Mouse (Mus musculus) hindbrain, postnatal 0 days (tissue): ENCODE measurements around the gene Ube3b. TPM values are rescaled to one million over a fixed set of nuclear protein-coding genes. Genes with fewer than 3 reads are reported as not detected.

Source experiments
- ATAC-seq: fragments of 200-750 bp; cut with Nextera tagmentation; 2 replicates; pipeline ENCODE4 v1.8.0; 2017; ENCODE audit warnings: mild to moderate bottlenecking, moderate TSS enrichment, moderate library complexity
- DNase-seq: peaks from one replicate; pipeline ENCODE4 v3.0.0-alpha.2; 2015; ENCODE audit warnings: low spot score
- H3K27ac ChIP-seq: fragments of 300-500 bp; sonication (generic); 2 replicates; pipeline ENCODE4 v1.5.1; 2014; ENCODE audit warnings: mild to moderate bottlenecking
- H3K27me3 ChIP-seq: fragments of 300-500 bp; sonication (generic); 2 replicates; pipeline ENCODE4 v1.6.1; 2014; ENCODE audit warnings: low read length, mixed read lengths; ENCODE audit not compliant: insufficient read depth
- H3K36me3 ChIP-seq: fragments of 300-500 bp; sonication (generic); 2 replicates; pipeline ENCODE4 v1.6.1; 2014; ENCODE audit warnings: low read length, mixed read lengths; ENCODE audit not compliant: insufficient read depth
- H3K4me1 ChIP-seq: fragments of 300-500 bp; sonication (generic); 2 replicates; pipeline ENCODE4 v1.6.1; 2014; ENCODE audit warnings: antibody characterized with exemption, low read length, mixed read lengths; ENCODE audit not compliant: insufficient read depth
- H3K4me2 ChIP-seq: fragments of 300-500 bp; sonication (generic); 2 replicates; pipeline ENCODE4 v1.6.1; 2014; ENCODE audit warnings: low read depth, mild to moderate bottlenecking, low read length, moderate library complexity, mixed read lengths
- H3K4me3 ChIP-seq: fragments of 300-500 bp; sonication (generic); 2 replicates; pipeline ENCODE4 v1.5.1; 2014; ENCODE audit warnings: low read length
- H3K9ac ChIP-seq: fragments of 300-500 bp; sonication (generic); replicated peaks from 2 replicates; pipeline ENCODE4 v1.6.1; 2014; ENCODE audit warnings: mild to moderate bottlenecking, low read length, moderate library complexity, mixed read lengths
- H3K9me3 ChIP-seq: fragments of 300-500 bp; sonication (generic); 2 replicates; pipeline ENCODE4 v1.6.1; 2016; ENCODE audit warnings: low read length, mixed read lengths
- CTCF ChIP-seq: IDR thresholded peaks from 2 replicates; pipeline ENCODE4 v1.5.1; 2016; ENCODE audit warnings: antibody characterized with exemption, control low read depth, low read depth
- WGBS: fragments of 180-500 bp; shearing (Covaris S2); extraction: QIAGEN DNeasy Blood & Tissue Kit; methylation state at CpG from one replicate; pipeline ENCODE4 v1.1.7; 2014; 5-methylcytosine and 5-hydroxymethylcytosine counted together
- polyA plus RNA-seq: library from polyadenylated mRNA; unstranded; fragments of >200 nt; fragmentation: Nextera tagmentation; extraction: Ambion mirVana; gene quantifications from 2 replicates; pipeline ENCODE4 v1.2.1, GENCODE M21; 2015
- total RNA-seq: library from RNA; depleted of rRNA; stranded (reverse); fragments of >200 nt; gene quantifications from 2 replicates; pipeline ENCODE4 v1.2.3, GENCODE M21; 2014

The Ube3b gene
- total and polyA plus RNA-seq, 2 experiments from 2014 or later, result 31.4 to 69.9 TPM

DNA sequence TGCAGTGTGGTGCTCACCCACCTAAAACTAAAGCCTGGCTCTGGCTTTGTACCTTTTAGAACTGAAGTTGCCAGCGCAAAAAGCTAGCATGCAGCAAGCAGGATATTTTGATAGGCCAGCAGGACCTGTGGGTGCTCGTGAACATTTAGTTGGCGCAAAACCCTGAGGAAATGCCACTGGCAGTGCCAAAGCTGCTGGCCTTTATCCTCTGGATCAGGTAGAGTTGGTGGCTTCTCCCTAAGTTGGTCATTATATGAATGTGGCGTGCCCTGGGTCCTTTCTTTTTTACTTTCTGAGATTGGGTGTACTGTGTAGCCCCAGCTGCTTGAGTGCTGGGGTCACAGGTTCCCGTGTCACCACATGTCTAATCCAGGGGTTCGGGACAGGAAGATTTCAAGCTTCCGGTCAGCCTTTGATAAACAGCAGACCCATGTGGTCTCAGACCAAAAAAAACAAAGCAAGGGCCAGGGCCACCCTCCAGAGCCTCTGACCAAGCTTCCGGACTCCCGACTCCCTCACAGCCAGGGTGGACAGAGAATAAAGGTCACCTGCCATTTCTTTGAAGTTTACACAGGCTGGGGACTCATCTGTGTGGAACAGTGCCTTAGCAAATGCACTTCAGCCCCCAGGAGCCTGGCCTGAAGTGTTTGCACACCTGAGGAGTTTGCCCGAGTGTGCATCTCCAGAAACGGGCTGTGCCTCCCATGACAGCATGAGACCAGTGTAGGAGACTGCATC, 41.3 kb downstream of the Ube3b start:
- Histone ChIP-seq H3K4me3 (no peak overlapping the region), H3K36me3 (peaks cover 39% of the 10 kb centered on the region), H3K27ac (no peak overlapping the region), H3K27me3 (no peaks in the 10 kb centered on the region), H3K4me1 (peaks cover 1% of the 10 kb centered on the region; the same call in 1 of the 2 replicates), H3K9ac (no peak overlapping the region), H3K9me3 (no peaks in the 10 kb centered on the region), H3K4me2 (no peak overlapping the region)
- ATAC-seq (no peak), DNase-seq (no peak)
- TF ChIP-seq CTCF, result no peak
- WGBS, result 76% methylated on average over 11 of the region's 11 CpGs

DNA sequence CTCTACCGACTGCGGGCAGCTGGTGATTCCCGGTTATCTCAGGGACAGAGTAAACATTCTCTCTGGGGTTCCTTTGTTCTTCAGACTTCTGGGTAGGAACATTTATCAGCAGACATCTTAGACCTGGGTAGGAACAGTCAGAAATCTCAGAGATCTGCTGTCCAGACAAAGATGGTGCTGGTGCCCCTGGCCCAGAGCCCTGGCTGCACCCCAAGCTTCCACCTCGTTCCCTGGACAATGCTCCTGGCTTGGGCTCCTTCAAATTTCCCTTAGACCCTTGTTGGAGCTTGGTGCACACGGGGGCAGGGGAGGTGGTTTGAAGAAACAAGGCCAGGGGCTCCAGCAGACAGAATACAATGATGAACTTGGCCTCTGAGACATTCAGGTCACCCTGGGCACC, 42.2 kb downstream of the Ube3b start:
- Histone ChIP-seq H3K9me3 (no peaks in the 10 kb centered on the region), H3K4me3 (no peak overlapping the region), H3K9ac (no peak overlapping the region), H3K36me3 (peaks cover 31% of the 10 kb centered on the region), H3K4me2 (no peak overlapping the region), H3K27ac (no peak overlapping the region), H3K27me3 (no peaks in the 10 kb centered on the region), H3K4me1 (peaks cover 7% of the 10 kb centered on the region; the same call in 1 of the 2 replicates)
- TF ChIP-seq CTCF, result no peak
- 37% methylated on average over 5 of the region's 5 CpGs for WGBS
- no peak for ATAC-seq
- no peak for DNase-seq

DNA sequence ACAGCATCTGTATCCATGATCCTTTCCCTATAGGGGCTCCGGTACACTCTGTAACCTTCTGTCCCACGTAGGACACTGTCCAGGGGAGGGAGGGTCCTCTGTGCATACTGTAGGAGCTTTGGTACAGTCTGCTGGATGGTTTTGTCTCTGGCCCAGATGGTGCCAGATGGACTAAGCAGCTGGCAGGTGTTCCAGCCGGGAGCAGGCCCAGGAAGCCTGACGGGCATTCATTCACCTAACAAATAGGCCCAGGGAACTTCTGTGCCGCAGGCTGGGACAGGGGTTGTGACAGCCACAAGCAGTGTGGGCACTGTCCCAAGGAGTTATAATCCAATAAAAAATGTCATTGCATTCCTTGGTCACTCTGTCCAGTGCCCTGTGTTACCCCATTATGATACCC, 43.6 kb downstream of the Ube3b start:
- Histone ChIP-seq H3K27me3 (no peaks in the 10 kb centered on the region), H3K27ac (no peak overlapping the region), H3K4me2 (no peak overlapping the region), H3K4me3 (no peak overlapping the region), H3K9me3 (no peaks in the 10 kb centered on the region), H3K4me1 (peaks cover 7% of the 10 kb centered on the region; the same call in 1 of the 2 replicates), H3K36me3 (peaks cover 19% of the 10 kb centered on the region), H3K9ac (no peak overlapping the region)
- ATAC-seq, result no peak
- DNase-seq, result peak; percentile 43
- TF ChIP-seq CTCF, result no peak
- 32% methylated on average over 5 of the region's 5 CpGs for WGBS

DNA sequence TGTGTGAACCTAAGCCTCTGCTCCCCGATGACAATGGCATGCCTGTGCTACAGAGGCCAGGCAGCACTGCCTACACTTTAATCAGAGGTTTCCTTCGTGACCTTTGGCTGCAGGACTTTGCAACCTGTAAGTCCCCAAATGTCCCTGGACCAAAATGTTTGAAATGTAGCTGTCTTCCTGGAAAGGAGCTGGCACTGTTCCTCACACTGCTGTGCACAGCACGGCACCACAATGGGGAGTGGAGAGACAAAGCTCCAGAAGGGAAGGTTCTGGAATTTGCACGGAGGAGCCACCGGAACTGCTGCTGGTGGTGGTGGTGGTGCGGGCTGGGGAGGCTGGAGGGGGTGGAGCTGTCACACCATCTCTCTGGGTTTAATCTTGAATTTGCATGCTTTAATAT, 46.3 kb downstream of the Ube3b start:
- Histone ChIP-seq H3K4me1 (peaks cover 7% of the 10 kb centered on the region; the same call in 1 of the 2 replicates), H3K9ac (no peak overlapping the region), H3K9me3 (no peaks in the 10 kb centered on the region), H3K4me2 (no peak overlapping the region), H3K36me3 (no peaks in the 10 kb centered on the region), H3K27ac (no peak overlapping the region), H3K27me3 (no peaks in the 10 kb centered on the region), H3K4me3 (no peak overlapping the region)
- ATAC-seq (no peak), DNase-seq (no peak)
- no peak for TF ChIP-seq CTCF
- 55% methylated on average over 6 of the region's 6 CpGs for whole genome bisulfite sequencing

DNA sequence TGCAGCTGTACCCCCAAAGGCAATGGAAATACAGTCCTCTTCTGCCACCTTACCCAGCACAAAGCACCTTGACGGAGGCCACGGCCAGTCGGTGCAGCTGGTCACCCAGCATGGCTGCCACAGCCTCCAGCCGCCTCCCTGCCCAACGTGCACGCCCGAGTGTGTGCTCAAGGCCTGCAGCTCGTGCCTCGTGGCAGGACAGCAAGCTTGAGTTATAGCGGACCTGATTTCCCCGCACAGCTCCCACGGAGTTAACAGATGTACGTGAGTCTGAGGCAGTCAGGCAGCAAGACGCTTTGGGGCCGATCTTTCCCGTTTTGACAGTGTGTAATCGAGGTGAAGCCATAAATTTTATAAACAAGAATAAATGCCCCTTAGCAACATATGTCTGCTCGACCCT, 48.2 kb downstream of the Ube3b start:
- peak overlapping the region; percentile 17; the same call in 1 of the 2 replicates for H3K27ac ChIP-seq
- peak; percentile 65 for DNase-seq

DNA sequence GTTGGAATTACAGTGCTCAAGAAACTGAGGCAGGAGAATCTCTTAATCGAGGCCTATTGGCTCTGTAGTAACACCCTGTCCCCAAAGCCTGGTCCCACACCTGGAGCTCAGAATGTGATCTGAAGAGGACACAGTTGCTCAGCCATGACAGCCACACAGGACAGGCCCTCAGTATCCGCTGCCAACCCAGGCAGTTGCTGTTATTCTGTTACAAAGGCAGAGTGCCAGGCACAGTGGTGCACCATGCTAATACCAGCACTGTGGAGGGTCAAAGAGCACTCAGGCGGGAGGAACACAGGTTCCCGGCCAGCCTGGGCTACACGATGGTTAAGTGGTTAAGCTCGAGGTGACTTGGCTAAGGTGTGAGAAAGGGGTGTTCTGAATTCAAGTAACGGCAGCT, 49.4 kb downstream of the Ube3b start:
- no peak overlapping the region for H3K4me2 ChIP-seq
- H3K4me3 ChIP-seq, result no peak overlapping the region
- 65% methylated on average over 7 of the region's 7 CpGs for WGBS
- no peaks in the 10 kb centered on the region for H3K27me3 ChIP-seq
- no peak overlapping the region for H3K9ac ChIP-seq
- ATAC-seq (peak; percentile 2; the same call in 1 of the 2 replicates), DNase-seq (no peak)
- H3K9me3 ChIP-seq, result no peaks in the 10 kb centered on the region
- H3K4me1 ChIP-seq, result peaks cover 7% of the 10 kb centered on the region; the same call in 1 of the 2 replicates
- H3K27ac ChIP-seq, result peak overlapping the region; percentile 17; the same call in 1 of the 2 replicates
- H3K36me3 ChIP-seq, result no peaks in the 10 kb centered on the region
- no peak for TF ChIP-seq CTCF

More for the DNA sequence above, 48.2 kb downstream of the Ube3b start:
- no peak for TF ChIP-seq CTCF
- no peaks in the 10 kb centered on the region for H3K27me3 ChIP-seq
- 55% methylated on average over 18 of the region's 18 CpGs for WGBS
- H3K4me1 ChIP-seq, result peaks cover 7% of the 10 kb centered on the region; the same call in 1 of the 2 replicates
- H3K9me3 ChIP-seq, result no peaks in the 10 kb centered on the region
- ATAC-seq, result 0 out of 2 replicates have a peak, but pooled peaks have one; percentile 21
- no peak overlapping the region for H3K4me3 ChIP-seq
- no peaks in the 10 kb centered on the region for H3K36me3 ChIP-seq
- no peak overlapping the region for H3K4me2 ChIP-seq
- H3K9ac ChIP-seq, result no peak overlapping the region

DNA sequence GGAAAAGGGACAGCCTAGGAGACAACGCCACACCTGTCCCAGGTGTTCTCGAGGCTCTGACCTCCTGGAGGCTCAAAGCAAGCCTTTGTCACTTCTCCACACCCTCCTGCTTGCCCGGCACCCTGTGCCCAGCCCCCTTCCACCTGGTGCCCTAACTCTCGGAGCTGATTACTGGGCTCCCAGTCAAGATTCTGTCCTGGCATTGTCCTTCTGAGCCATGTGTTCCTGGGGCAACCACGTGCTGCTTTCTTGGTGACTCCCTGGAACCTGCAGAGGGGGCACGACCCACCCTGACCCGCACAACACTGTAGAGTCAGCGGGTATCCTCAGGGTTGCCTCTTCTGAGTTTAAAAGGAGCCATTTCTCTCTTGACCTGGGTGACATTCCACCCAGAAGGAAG, 54.0 kb downstream of the Ube3b start:
- Histone ChIP-seq H3K27ac (no peak overlapping the region), H3K9ac (no peak overlapping the region), H3K27me3 (no peaks in the 10 kb centered on the region), H3K4me3 (no peak overlapping the region), H3K36me3 (0 out of 2 replicates have a peak, but pooled peaks cover 13% of the 10 kb centered on the region), H3K4me1 (no peaks in the 10 kb centered on the region), H3K9me3 (no peaks in the 10 kb centered on the region), H3K4me2 (no peak overlapping the region)
- TF ChIP-seq CTCF, result no peak
- ATAC-seq (no peak), DNase-seq (no peak)
- WGBS, result 81% methylated on average over 8 of the region's 8 CpGs
